ENCODE assay signal across 8 mouse cellular contexts in the genomic region with DNA sequence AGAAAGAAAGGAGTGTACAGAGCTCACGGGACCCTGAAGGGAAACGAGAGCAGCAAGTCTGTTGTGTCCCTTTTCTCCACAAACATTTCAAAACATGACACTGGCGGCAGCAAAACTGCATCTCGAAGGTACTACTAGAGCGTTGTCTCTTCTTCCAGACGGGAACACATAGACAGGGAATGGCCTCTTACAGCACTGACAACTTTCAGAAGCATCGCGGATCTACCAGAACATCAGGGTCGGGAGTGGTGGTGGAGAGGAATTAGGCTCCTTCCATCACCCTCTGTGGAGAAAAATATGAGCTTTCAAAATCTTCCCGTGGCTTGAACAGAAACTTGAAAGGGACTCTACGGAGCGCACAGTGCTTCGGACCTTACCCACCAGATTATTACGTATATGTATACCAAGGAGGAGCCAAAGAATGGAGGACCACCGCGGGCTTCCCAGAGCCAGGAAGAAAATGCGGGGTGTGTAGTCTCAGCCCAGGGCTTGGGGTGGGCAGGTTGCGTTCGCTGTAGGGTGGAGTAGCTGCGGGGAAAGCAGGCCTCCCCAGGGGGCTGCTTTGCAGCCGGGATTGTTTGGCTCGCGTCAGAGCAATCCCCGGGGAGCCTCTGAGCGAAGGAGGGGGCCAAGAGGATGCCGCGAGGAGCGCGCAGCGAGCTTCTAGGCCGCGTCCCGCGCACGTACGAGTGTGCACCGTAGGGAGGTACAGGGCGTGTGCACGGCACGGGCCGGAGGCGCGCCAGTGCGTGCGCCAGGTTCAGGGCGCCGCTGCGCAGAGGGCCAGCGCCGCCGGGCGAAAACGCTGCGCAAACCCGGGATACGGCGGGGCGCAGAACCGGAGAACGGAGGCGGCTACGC. TPM values are rescaled to one million over a fixed set of nuclear protein-coding genes. Genes with fewer than 3 reads are reported as not detected.
DNase-seq lines count a peak whose midpoint lies in the region; ATAC-seq and TF ChIP-seq lines count a peak whose summit lies in the region.

TSS of gene Tnrc6c (plus strand) at position 799 of the 861 bp plus-strand sequence.

- ATAC-seq in embryonic facial prominence, embryonic 13.5 days (ENCODE audit: insufficient number of reproducible peaks, insufficient read depth, low FRiP score, low TSS enrichment, low read depth): peak; percentile 89
- peak; percentile 90 for ATAC-seq in kidney, embryonic 15.5 days (replicated peaks; ENCODE audit: low FRiP score)
- ATAC-seq in limb, embryonic 15.5 days (ENCODE audit: insufficient number of reproducible peaks, low FRiP score, low TSS enrichment, low read depth): peak; percentile 87
- peak; percentile 93 for ATAC-seq in midbrain, postnatal 0 days (ENCODE audit: low FRiP score)
- peak; percentile 87 for ATAC-seq in stomach, embryonic 15.5 days (ENCODE audit: insufficient read depth, low FRiP score, low read depth)

- H3K9ac ChIP-seq in embryonic facial prominence, embryonic 13.5 days: peak within 1 kb of the TSS; percentile 97
- peak within 1 kb of the TSS; percentile 96 for H3K9ac ChIP-seq in kidney, embryonic 15.5 days
- H3K9ac ChIP-seq in limb, embryonic 15.5 days: peak within 1 kb of the TSS; percentile 97
- H3K9ac ChIP-seq in midbrain, postnatal 0 days (replicated peaks; ENCODE audit: low read length, poor library complexity, severe bottlenecking): peak within 1 kb of the TSS; percentile 98
- peak within 1 kb of the TSS; percentile 93 for H3K9ac ChIP-seq in stomach, embryonic 15.5 days

- TF ChIP-seq CTCF in midbrain, postnatal 0 days (IDR thresholded peaks at IDR 0.05): peak; percentile 3; the same call in 1 of the 2 replicates

- WGBS in embryonic facial prominence, embryonic 13.5 days: under 1% methylated on average over 60 of the region's 62 CpGs
- WGBS in kidney, embryonic 15.5 days: under 1% methylated on average over 62 of the region's 62 CpGs
- under 1% methylated on average over 62 of the region's 62 CpGs for WGBS in limb, embryonic 15.5 days
- WGBS in midbrain, postnatal 0 days: under 1% methylated on average over 62 of the region's 62 CpGs
- under 1% methylated on average over 62 of the region's 62 CpGs for WGBS in stomach, embryonic 15.5 days

- H3K4me2 ChIP-seq in embryonic facial prominence, embryonic 13.5 days: peak within 1 kb of the TSS; percentile 87
- H3K4me2 ChIP-seq in kidney, embryonic 15.5 days: peak within 1 kb of the TSS; percentile 93
- peak within 1 kb of the TSS; percentile 84 for H3K4me2 ChIP-seq in limb, embryonic 15.5 days
- peak within 1 kb of the TSS; percentile 79 for H3K4me2 ChIP-seq in midbrain, postnatal 0 days (ENCODE audit: low read depth, low read length, poor library complexity, severe bottlenecking)
- H3K4me2 ChIP-seq in stomach, embryonic 15.5 days: peak within 1 kb of the TSS; percentile 86

- DNase-seq in spleen, adult 18-20 months: peak; percentile 73 to 76
- DNase-seq in spleen, adult 12 weeks (ENCODE audit: low spot score): no peak
- peak in 1 of 2 experiments; percentile 87 for DNase-seq in heart, adult 18-20 months
- DNase-seq in midbrain, postnatal 0 days (ENCODE audit: low spot score): peak; percentile 94

- no peaks in the 10 kb centered on the region for H3K36me3 ChIP-seq in embryonic facial prominence, embryonic 13.5 days
- no peaks in the 10 kb centered on the region for H3K36me3 ChIP-seq in kidney, embryonic 15.5 days
- no peaks in the 10 kb centered on the region for H3K36me3 ChIP-seq in limb, embryonic 15.5 days
- H3K36me3 ChIP-seq in midbrain, postnatal 0 days (ENCODE audit: insufficient read depth, low read length): no peaks in the 10 kb centered on the region
- no peaks in the 10 kb centered on the region for H3K36me3 ChIP-seq in stomach, embryonic 15.5 days

- H3K4me3 ChIP-seq in embryonic facial prominence, embryonic 13.5 days: peak within 1 kb of the TSS; percentile 95
- peak within 1 kb of the TSS; percentile 97 for H3K4me3 ChIP-seq in kidney, embryonic 15.5 days (replicated peaks)
- peak within 1 kb of the TSS; percentile 88 for H3K4me3 ChIP-seq in limb, embryonic 15.5 days
- H3K4me3 ChIP-seq in midbrain, postnatal 0 days (ENCODE audit: low read depth, low read length): peak within 1 kb of the TSS; percentile 89
- H3K4me3 ChIP-seq in stomach, embryonic 15.5 days (replicated peaks): peak within 1 kb of the TSS; percentile 86

- H3K27me3 ChIP-seq in embryonic facial prominence, embryonic 13.5 days: no peaks in the 10 kb centered on the region
- peaks cover 29% of the 10 kb centered on the region for H3K27me3 ChIP-seq in kidney, embryonic 15.5 days
- no peaks in the 10 kb centered on the region for H3K27me3 ChIP-seq in limb, embryonic 15.5 days
- no peaks in the 10 kb centered on the region for H3K27me3 ChIP-seq in midbrain, postnatal 0 days (ENCODE audit: insufficient read depth, low read length)
- peaks cover 3% of the 10 kb centered on the region; the same call in 1 of the 2 replicates for H3K27me3 ChIP-seq in stomach, embryonic 15.5 days (replicated peaks)

- peak within 1 kb of the TSS; percentile 98 for H3K27ac ChIP-seq in embryonic facial prominence, embryonic 13.5 days
- H3K27ac ChIP-seq in kidney, embryonic 15.5 days: peak within 1 kb of the TSS; percentile 94
- H3K27ac ChIP-seq in limb, embryonic 15.5 days: peak within 1 kb of the TSS; percentile 98
- peak within 1 kb of the TSS; percentile 99 for H3K27ac ChIP-seq in midbrain, postnatal 0 days (ENCODE audit: low read depth, low read length)
- peak within 1 kb of the TSS; percentile 93 for H3K27ac ChIP-seq in stomach, embryonic 15.5 days

- H3K4me1 ChIP-seq in embryonic facial prominence, embryonic 13.5 days: peaks cover 32% of the 10 kb centered on the region
- H3K4me1 ChIP-seq in kidney, embryonic 15.5 days: peaks cover 24% of the 10 kb centered on the region
- peaks cover 28% of the 10 kb centered on the region for H3K4me1 ChIP-seq in limb, embryonic 15.5 days
- H3K4me1 ChIP-seq in midbrain, postnatal 0 days (ENCODE audit: insufficient read depth, low read length): peaks cover 12% of the 10 kb centered on the region; the same call in 1 of the 2 replicates
- H3K4me1 ChIP-seq in stomach, embryonic 15.5 days: peaks cover 15% of the 10 kb centered on the region

- H3K9me3 ChIP-seq in embryonic facial prominence, embryonic 13.5 days: no peaks in the 10 kb centered on the region
- H3K9me3 ChIP-seq in kidney, embryonic 15.5 days (replicated peaks): no peaks in the 10 kb centered on the region
- H3K9me3 ChIP-seq in limb, embryonic 15.5 days: no peaks in the 10 kb centered on the region
- no peaks in the 10 kb centered on the region for H3K9me3 ChIP-seq in midbrain, postnatal 0 days (ENCODE audit: low read length)
- no peaks in the 10 kb centered on the region for H3K9me3 ChIP-seq in stomach, embryonic 15.5 days

RNA-seq across cellular contexts. Expression of gene Tnrc6c, which starts in this region (rescaled TPM):
- polyA plus RNA-seq in embryonic facial prominence, embryonic 13.5 days (2015; fragmentation: Nextera tagmentation; extraction: Ambion mirVana): 18.4 and 22.5 TPM in 2 replicates
- 10 to 100 TPM; 28.1 to 32.0 TPM for total RNA-seq in heart, adult 18-20 months (2021)
- polyA plus RNA-seq in kidney, embryonic 15.5 days (2015; fragmentation: Nextera tagmentation; extraction: Ambion mirVana): 10.0 and 10.5 TPM in 2 replicates
- 13.2 and 15.4 TPM in 2 replicates for polyA plus RNA-seq in limb, embryonic 15.5 days (2015; fragmentation: Nextera tagmentation; extraction: Ambion mirVana)
- 78.4 and 79.8 TPM in 2 replicates for total RNA-seq in midbrain, postnatal 0 days (2014; rRNA removed)
- 22.8 and 26.5 TPM in 2 replicates for polyA plus RNA-seq in midbrain, postnatal 0 days (2015; fragmentation: Nextera tagmentation; extraction: Ambion mirVana)
- 11.6 and 12.2 TPM in 2 replicates for polyA plus RNA-seq in stomach, embryonic 15.5 days (2015; fragmentation: Nextera tagmentation; extraction: Ambion mirVana)
